Mouse (Mus musculus) ovary, postnatal 14 days (tissue): ENCODE measurements around the gene C1qtnf1.
A peak's percentile ranks its signal among the peaks of the same experiment; 100 is the strongest.
"Not testable (repeated sequence)": the region's sequence is repeated elsewhere in the genome, so short reads cannot be mapped to it uniquely, and the experiment has no call there.

ENCODE experiments used
- DNase-seq: peaks from one replicate; pipeline ENCODE4 v3.0.0; 2022; ENCODE audit warnings: low spot score

Gene C1qtnf1

GRCm38 (mm10) chr11:118427986-118428385, at the start of gene C1qtnf1:
Gene C1qtnf1, plus strand, starts transcription at chr11:118428203.
- no peak for DNase-seq

DNA sequence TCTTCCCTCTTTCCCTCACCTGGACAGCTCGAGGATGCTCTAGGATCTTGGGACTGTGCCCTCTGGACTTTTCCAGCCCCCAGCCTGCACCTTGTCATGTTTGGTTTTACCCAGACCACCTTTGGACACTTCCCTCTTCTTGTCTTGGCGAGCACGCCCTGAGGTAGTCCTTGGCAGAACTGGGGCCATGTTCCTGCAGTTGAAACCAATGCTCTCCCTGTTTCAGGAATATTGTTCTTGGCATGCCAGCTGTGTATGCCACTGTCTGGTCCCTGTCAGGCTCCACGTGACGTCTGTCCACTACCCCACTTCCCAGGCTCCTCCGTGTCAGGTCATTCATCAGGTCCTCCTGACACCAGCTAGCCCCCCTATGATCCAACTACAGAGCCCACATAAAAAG, 49.3 kb upstream of the C1qtnf1 start:
- no peak for DNase-seq

GRCm38 (mm10) chr11:118379251-118380009, 48.6 kb upstream of the C1qtnf1 start:
- DNase-seq: peak; percentile 85

DNA sequence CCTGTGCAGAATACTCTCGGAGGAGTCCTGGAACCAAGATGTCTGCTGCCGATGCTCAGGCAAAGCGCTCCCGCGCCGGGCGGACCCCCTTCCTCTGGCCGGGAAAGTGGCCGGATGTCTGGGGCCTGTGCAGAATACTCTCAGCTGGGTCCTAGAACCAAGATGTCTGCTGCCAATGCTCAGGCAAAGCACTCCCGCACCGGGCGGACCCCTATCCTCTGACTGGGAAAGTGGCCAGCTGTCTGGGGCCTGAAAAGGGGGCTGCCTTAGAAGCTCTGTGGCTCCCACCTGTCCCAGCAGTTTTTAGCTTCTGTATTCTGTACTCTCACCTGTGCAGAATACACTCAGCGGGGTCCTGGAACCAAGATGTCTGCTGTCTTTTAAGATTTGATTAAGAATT, 40.2 kb upstream of the C1qtnf1 start:
- not testable (repeated sequence) for DNase-seq

- DNase-seq: no peak
These were observed 34.0 kb upstream of the C1qtnf1 start for GRCm38 (mm10) chr11:118393991-118394390.

- no peak for DNase-seq
These were observed 33.5 kb upstream of the C1qtnf1 start for GRCm38 (mm10) chr11:118394538-118394937.

- DNase-seq: no peak
These were observed 30.0 kb upstream of the C1qtnf1 start for GRCm38 (mm10) chr11:118397806-118398530.

DNA sequence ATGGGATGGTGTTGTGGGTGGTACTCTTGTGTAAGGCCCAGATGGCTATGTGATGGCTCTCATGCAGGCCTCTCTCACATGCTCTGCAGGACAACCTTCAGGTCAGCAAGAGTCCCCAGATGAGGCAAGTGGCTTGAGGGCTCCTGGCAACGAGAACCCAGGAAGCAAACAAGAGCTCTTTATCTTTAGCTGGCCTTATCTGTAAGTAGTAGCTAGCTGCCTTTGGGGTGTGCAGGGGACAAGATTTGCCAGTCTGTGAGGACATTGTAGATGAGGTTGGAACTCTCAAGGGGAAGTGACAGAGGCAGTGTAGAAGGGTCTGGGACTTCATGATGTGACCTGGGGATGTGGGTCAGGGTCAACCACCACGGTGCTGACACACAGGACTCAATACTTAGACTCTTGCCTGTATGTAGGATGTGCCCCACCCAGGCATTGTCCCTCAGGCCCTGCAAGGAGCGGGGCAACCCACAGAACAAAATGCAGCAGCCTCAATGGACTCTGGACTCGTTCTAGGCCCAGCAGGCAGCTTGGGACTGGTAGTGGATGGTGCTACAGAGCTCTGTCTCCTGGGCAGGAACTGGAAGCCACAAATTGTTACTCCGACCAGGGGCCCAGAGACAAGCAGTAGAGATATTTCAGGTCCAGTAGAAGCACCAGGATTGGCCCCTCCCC, 28.0 kb upstream of the C1qtnf1 start:
- DNase-seq: no peak

- no peak for DNase-seq
These were observed 27.5 kb upstream of the C1qtnf1 start for GRCm38 (mm10) chr11:118400566-118400936.

GRCm38 (mm10) chr11:118401195-118401594, 26.8 kb upstream of the C1qtnf1 start:
- no peak for DNase-seq

GRCm38 (mm10) chr11:118401760-118402280, 26.2 kb upstream of the C1qtnf1 start, which contains the start of gene Lgals3bp:
Gene Lgals3bp, minus strand, starts transcription at chr11:118402092.
- peak; percentile 53 for DNase-seq

GRCm38 (mm10) chr11:118403183-118403582, 24.8 kb upstream of the C1qtnf1 start:
- DNase-seq: no peak

DNA sequence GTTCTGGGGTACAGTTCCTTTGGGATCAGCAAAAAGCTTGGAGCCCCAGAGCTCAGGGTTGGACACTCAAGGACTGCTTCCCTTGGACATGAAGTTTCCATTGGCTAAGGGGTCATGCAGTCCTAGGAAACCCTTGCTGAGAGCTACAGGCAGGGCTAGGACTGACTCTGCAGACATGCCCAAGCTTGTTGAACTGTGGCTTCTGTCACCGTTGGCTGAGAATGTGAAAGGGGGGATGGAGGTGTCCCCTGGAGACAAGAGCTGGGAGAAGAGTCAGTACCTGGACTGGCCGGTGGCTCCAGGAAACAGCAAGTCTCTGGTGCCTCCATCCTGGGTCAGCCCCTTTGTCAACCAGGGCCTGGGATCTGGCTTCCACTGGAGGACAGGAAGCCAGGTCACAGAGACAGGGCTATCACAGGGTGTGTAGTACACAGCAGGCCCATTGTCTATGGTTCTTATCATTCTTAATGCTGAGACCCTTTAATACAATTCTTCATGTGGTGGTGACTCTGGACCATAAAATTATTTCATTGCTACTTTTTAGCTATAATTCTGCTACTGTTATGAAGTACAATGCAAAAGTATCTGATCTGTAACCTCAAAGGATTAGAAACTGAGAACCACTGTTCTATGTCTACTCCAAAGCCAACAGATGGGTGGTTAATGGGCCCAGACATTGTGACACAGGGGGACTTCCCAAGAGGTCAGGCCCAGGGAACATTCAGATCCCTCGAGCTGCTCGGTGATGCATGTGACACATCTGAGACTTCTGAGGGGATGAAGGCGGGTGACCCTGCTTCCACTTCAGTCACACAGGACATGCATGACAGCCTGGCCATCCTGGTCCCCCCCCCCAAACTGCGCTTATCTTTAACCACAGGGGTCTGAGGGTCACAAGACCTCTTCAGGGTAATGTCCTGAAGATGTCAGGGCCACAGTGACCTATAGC, 23.8 kb upstream of the C1qtnf1 start:
- DNase-seq: no peak

DNA sequence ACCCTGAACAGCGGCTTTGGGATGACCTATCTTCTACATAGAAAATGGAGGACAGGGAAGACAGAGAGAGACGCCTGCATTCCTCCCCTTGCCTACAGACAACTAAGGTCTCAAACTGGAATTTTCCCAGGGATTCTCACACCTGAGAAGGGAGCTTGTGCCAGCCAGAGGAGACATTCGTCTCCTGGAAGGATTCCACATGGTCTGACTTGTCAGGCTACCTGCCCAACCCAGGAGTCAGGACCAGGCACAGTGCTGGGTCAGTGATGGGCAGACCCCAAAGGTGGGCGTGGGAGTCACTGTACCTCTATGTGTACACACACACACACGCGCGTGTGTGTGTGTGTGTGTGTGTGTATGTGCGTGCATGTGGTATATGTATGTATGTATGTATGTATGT, 22.7 kb upstream of the C1qtnf1 start:
- DNase-seq: no peak

DNA sequence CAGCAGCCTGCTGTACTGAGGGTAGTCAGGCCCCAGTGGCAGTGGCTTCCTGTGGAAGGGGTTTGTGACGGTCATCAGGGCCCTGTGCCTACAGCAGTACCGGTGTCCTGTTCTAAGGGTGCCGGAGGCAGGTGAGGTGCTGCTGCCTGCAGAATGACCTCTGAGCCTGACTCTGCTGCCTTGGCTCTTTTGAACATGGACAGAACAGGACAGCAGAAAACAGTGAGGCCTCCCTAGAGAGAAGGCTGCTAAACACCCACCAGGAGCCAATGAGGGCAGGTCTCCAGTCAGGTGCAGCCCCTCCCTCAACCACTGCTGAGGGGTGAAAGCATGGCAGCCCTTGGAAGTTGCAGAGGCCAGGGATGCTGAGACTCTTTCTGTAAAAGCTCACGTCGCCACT, 21.5 kb upstream of the C1qtnf1 start:
- DNase-seq: no peak

GRCm38 (mm10) chr11:118407318-118407910, 20.6 kb upstream of the C1qtnf1 start:
- DNase-seq: peak; percentile 53

DNA sequence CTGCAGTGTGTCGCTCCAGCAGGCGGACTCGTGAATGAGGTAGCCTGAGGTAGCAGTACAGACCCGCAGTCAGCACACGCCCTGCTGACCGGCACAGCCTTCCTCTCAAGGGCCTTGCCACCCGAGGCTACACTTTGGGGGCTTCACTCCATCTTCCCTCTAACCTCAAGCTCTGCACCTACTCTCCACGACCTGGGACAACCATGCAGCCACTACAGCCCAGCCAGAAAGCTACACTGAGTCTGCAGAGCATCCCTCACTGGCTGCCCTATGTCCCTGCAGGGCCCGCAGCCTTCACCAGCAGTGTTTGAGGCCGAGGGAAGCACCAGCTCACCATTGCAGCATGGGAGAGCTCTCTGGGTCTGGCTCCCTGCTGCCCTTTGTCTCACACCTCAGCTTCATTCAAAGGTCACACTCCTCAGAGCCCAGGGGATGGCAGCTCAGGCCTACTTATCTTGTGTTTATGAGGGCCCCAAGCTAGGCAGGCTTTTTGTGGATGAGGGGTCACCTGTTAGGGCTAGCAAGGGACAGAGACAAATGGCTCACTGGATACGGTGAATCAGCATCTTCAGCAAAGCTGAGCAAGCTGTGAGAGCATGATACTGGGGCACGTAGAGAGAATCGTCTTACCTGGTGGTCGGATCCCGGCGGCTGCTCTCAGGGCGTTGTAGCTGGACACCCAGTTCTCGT, 19.8 kb upstream of the C1qtnf1 start:
- DNase-seq: no peak

- no peak for DNase-seq
These were observed 18.6 kb upstream of the C1qtnf1 start for GRCm38 (mm10) chr11:118409106-118410072.

GRCm38 (mm10) chr11:118410073-118410444, 17.9 kb upstream of the C1qtnf1 start:
- no peak for DNase-seq
